Mouse (Mus musculus) embryonic stem cell, embryonic (primary cell): Measurements from ENCODE around the gene AI854703.

Experiments used
- CTCF ChIA-PET, 4 experiments: fragments of 300-600 bp in 2 of 4; fragments of 350-600 bp in 2 of 4; sonication (Branson Sonifier 250); formaldehyde crosslinking; loops; one replicate each; lab custom pipeline; 2022; ENCODE audit warnings: inconsistent platforms in 2 of 4; lab: Charles Lee
- POLR2A ChIA-PET, 4 experiments: fragments of 300-600 bp in 2 of 4; fragments of 350-600 bp in 2 of 4; sonication (Branson Sonifier 250); formaldehyde crosslinking; loops; one replicate each; lab custom pipeline; 2022; ENCODE audit warnings: antibody characterized with exemption in 4 of 4, inconsistent platforms in 1 of 4; lab: Charles Lee

AI854703 gene

DNA sequence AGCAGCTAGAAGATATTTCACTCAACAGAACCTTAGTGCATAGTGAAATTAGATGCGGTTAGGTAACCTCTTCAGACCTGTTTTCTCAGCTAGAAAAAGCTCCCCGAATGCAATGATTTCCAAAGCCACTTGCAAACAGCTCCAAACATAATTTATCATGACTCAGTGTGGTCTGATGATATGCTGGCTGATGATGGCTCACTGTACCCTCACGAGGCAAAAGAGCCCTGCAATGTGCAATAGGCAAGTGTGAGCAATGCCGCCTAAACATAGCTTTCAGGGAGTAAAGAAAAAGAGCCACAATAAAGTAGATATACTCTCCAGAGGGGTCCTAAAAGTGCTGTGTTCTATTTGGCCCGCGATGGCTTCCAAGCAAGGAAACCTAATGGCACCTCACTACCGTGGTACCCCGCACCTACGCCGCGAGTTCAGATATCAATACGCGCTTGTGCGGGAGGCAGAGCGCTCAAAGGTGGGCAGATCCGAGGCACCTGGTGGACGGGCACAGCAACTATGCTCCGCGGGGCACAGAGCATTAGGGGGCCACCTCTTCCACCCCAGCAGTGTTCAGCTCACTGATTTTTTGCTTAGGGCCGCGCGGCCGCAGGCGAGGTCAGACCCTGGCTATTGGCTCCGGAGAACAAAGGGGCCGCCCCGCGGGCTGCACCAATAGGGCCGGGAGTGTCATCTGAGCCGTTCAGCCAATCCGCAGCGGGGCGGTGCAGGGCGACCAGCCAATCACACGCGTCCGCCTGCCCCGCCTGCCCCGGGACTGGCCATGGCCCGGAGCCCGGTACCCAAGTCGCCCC lies 25.1 kb upstream of the AI854703 start, which contains the start of gene Zfp775:
Zfp775 (plus strand) TSS at position 793 of the 809 bp plus-strand sequence.
- CTCF ChIA-PET: interaction anchor here in 3 of 4 experiments (1.1 to 1.8 kb wide), 6 partner anchors 8 to 259 kb away, joined by 3 to 7 read pairs (median 3); partner anchors contain the start of genes Gm44965 (in 1 of the 3) and Repin1 (in 1 of the 3)
- POLR2A ChIA-PET: interaction anchor here (0.5 to 3.5 kb wide), 18 partner anchors 8 to 766 kb away, joined by 3 to 18 read pairs (median 3); partner anchors contain the start of genes Fam221a (in 1 of the 4), Gm44965 (in 1 of the 4) and Repin1 (in 1 of the 4)

DNA sequence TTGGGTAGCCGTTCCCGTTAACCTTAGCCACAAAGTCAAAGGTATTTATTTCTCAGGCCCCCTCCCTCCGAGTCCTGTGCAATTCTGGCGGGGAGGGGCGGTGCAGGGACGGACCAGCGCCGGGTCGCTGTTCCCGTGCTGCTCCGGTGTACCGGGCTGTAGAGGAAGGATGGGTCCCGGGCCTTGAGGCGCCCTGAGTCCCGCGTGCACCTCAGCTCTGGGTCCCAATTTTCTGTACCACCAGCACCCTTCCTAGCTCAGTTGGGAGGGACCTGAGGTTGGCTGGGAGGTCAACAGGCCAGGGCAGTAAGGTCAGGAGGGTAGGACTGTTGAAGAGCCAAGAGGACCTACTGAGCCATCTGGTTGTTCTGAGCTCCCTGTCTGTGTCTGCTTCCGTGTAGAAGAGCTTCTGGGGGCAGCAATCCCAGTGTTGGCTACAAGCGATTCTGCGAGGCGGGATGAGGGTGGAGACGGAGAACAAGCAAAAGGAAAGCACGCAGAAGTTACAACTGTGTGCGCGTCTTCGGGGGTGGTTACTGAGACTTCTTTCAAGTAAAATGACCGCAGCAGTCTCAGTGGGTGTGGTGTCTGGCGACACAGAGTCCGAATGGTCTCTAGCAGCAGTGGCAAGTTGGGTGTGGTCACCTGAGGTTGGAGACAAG lies 24.4 kb upstream of the AI854703 start:
- POLR2A ChIA-PET: interaction anchor here (0.5 to 3.5 kb wide), 14 partner anchors 9 to 765 kb away, joined by 3 to 18 read pairs (median 3); partner anchors contain the start of genes Fam221a (in 1 of the 4), Gm44965 (in 1 of the 4) and Repin1 (in 1 of the 4)
- CTCF ChIA-PET: interaction anchor here in 2 of 4 experiments (1.1 to 1.8 kb wide), 5 partner anchors 8 to 258 kb away, joined by 3 to 7 read pairs (median 3); partner anchors contain the start of genes Gm44965 (in 1 of the 2) and Repin1 (in 1 of the 2)

DNA sequence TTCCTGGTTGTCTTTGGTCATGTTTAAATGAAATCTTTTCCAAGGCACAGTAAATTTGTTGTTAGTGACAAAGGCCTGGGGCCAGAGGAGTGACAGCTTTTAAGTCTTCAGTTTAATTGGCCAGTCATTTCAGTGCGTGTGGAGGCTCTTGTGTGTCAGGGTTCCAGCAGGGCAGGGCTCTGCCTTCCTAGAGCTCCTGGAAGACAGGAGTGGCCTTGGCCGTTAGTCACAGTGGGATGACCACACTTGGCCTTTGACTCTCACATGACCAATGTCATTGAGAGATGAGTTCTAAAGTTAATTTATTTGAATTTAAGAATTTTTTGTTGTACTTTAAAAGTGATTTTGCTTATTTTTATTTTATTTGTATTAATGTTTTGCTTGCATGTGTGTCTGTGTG lies 18.4 kb upstream of the AI854703 start:
- ChIA-PET CTCF (no interaction called here), POLR2A (interaction anchor here in 1 of 4 experiments (0.7 to 2.0 kb wide), 2 partner anchors 13 to 16 kb away, joined by 3 to 4 read pairs; no protein-coding TSS in a partner anchor)

DNA sequence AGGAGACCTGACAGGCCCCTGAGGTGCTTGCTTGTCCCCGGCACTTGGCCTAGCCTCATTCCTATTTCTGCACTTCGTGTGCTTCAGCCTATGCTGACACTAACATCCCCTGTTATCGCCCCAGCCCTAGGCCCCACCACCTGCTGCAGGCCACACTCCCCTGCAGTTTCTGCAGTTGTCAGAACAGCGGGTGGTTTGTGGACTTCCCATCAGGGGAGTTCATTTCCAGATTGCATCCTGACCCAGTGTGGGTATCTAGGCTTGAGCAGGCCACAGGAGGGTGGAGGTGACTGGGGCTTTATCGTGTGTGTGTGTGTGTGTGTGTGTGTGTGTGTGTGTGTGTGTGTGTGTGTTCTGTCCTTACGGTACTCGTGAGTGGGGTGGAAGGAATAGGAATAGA lies 17.1 kb upstream of the AI854703 start:
- POLR2A ChIA-PET: interaction anchor here in 1 of 4 experiments (2.0 kb wide), 1 partner anchor 14 kb away, joined by 4 read pairs; no protein-coding TSS in a partner anchor
- CTCF ChIA-PET: no interaction called here

DNA sequence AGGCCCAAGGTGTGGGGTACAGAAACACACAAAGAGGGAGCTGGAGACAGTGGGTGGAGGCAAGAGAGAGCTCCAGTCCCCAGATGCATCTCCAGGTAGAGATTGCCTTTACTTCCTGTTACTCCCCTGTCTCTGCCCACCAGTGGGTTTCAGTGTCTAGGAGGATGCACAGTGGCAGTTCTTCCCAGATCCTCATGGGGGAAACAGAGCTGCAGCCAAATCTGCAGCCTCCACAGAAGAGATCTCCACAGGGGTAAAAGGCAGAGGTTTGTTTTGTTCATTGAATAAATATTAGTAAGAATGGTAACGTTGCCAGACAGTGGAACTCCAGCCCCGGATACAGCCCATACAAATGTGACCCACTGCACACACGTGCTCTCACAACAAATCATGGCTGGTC lies 15.9 kb upstream of the AI854703 start:
- ChIA-PET CTCF (interaction anchor here in 3 of 4 experiments (0.6 to 1.4 kb wide), 4 partner anchors 9 to 35 kb away, joined by 3 to 5 read pairs (median 3); partner anchors contain the start of gene AI854703 (in 1 of the 3)), POLR2A (interaction anchor here in 2 of 4 experiments (0.5 to 1.8 kb wide), 7 partner anchors 9 to 1210 kb away, joined by 3 to 8 read pairs (median 3); partner anchors contain the start of gene Lrrc61 (in 1 of the 2))

DNA sequence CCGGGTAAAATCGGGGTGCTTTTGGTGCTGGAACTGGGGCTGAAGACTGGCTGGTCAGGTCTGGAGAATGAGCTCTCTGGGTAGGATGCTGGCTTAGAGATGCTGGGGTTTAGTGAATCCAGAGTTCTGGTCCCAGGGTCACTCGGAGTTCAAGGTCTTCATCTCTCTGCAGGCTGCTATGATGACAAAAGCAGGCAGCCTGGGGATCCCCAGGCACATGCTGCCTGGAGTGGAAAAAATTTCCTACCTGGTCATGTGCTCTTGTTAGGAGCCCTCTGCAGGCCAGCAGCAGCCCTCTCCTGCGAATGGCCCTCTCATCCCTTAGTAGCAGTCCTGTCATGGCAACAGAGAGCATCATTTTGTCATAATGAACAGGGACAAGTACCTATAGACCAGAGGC lies 13.1 kb upstream of the AI854703 start:
- CTCF ChIA-PET: interaction anchor here in 1 of 4 experiments (0.6 kb wide), 1 partner anchor 58 kb away, joined by 3 read pairs; no protein-coding TSS in a partner anchor
- POLR2A ChIA-PET: no interaction called here

DNA sequence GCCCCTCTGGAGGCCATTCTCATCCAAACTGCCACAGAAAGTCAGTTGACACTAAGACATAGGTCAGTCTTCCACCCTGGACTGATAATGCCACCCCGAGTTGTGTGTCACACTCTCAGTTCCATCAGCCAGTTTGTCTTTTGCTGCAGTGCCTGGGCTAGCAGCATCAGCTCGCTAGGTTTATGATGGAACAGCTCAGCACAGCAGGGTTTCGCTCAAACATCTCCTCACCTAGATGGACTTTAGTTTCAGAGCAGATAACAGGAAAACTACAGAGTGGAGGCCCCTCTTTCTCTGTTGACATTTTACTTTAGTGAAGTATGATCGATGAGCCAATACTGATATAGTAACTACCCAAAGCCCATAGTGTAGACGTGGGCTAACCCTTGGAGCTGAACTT lies 11.8 kb upstream of the AI854703 start:
- ChIA-PET POLR2A (no interaction called here), CTCF (interaction anchor here in 1 of 4 experiments (0.6 kb wide), 1 partner anchor 35 kb away, joined by 3 read pairs; no protein-coding TSS in a partner anchor)

DNA sequence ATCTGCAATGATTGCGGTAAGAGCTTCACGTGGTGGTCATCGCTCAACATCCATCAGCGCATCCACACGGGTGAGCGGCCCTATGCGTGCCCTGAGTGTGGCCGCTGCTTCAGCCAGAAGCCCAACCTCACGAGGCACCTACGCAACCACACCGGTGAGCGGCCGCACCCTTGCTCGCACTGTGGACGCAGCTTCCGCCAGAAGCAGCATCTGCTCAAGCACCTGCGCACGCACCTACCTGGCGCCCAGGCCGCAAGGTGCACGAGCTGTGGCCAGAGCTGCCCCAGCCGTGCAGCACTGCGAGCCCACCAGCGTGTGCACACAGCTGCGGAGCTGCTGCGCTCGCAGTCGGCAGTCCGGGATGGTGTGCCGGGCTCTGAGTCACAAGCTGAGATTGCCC lies 6.5 kb upstream of the AI854703 start:
- ChIA-PET POLR2A (interaction anchor here in 3 of 4 experiments (0.7 to 3.9 kb wide), 17 partner anchors 9 to 224 kb away, joined by 3 to 18 read pairs (median 3); partner anchors contain the start of gene Zfp775 (in 2 of the 3)), CTCF (interaction anchor here (0.5 to 1.8 kb wide), 16 partner anchors 9 to 613 kb away, joined by 3 to 8 read pairs (median 4); partner anchors contain the start of genes Atp6v0e2 (in 1 of the 4) and Gimap8 (in 1 of the 4))

DNA sequence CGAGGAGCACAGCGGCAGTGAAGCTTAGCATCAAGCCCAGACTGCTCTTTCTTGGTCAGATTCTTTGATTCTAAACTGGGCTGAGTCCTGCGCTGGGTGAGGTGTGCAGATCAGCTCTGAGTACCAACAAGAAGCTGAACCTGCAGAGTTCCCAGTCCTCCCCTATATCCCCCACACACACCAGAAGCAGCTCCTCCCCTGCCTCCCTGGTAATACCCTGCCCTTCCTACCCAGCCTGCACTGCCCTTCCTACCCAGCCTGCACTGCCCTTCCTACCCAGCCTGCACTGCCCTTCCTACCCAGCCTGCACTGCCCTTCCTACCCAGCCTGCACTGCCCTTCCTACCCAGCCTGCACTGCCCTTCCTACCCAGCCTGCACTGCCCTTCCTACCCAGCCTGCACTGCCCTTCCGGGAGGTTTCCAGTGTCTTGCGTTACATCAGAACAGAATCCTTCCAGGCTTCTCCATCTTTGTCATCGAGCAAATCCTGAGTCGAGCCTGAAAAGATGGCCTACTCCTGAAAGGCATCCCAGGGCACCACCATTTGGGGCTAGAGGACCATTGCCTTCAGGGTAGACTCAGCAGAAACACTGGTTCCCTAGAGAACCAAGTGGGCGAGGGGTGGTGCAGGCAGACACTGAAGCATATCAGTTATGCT lies 4.2 kb upstream of the AI854703 start:
- ChIA-PET POLR2A (interaction anchor here in 3 of 4 experiments (1.0 to 1.9 kb wide), 7 partner anchors 10 to 118 kb away, joined by 3 to 10 read pairs (median 3); partner anchors contain the start of genes Zfp775 (in 2 of the 3), Gm44965 (in 1 of the 3) and Repin1 (in 1 of the 3)), CTCF (interaction anchor here (0.6 to 1.1 kb wide), 5 partner anchors 24 to 411 kb away, joined by 3 to 5 read pairs (median 3); partner anchors contain the start of gene Atp6v0e2 (in 2 of the 4))

DNA sequence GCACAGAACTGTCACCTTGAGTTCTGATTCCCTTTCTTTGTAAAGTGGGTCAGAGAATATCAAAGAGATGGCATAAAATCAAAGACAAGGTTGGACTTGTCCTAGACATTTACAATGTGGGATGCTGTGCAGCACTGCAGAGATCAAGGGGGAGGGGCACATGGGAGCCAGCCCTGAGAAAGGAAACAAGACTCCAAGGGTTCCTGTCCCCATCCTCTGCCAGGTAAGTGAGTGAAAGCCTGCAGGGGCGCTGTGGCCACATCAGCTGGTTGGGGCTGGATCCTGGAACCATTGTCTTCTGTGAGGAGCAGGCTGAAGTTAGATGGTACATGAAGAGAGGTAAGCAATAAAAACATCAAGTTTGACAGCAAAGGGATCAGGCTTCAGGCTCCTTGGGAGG lies 3.1 kb upstream of the AI854703 start:
- POLR2A ChIA-PET: interaction anchor here in 2 of 4 experiments (1.1 to 1.4 kb wide), 4 partner anchors 15 to 119 kb away, joined by 3 to 4 read pairs (median 4); partner anchors contain the start of gene Zfp775 (in 1 of the 2)
- CTCF ChIA-PET: interaction anchor here in 2 of 4 experiments (0.6 to 1.2 kb wide), 2 partner anchors 30 to 67 kb away, joined by 3 read pairs; partner anchors contain the start of genes Gm44965 (in 1 of the 2) and Repin1 (in 1 of the 2)

DNA sequence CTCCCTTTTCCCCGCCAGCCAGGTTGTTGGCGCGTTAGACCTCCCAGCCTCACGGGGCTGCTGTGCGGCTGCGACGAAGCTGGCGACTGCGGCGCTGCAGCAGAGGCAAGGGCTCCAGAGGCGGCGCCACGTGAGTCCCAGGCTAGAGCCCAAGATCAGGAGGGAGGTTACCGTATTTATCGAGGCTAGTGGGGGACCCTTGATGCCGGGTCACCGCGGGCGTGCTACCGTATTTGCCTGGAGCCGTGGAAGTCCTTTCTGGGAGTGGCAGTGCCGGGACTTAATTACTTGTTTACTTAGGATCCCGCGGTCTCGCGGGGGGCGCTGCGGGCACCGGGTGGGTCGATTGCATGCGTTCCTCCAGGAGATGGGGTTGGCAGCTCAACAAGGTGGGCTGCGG lies 420 bp downstream of the AI854703 start:
- CTCF ChIA-PET: interaction anchor here in 3 of 4 experiments (0.7 to 1.4 kb wide), 6 partner anchors 16 to 574 kb away, joined by 3 to 5 read pairs (median 3); no protein-coding TSS in a partner anchor

DNA sequence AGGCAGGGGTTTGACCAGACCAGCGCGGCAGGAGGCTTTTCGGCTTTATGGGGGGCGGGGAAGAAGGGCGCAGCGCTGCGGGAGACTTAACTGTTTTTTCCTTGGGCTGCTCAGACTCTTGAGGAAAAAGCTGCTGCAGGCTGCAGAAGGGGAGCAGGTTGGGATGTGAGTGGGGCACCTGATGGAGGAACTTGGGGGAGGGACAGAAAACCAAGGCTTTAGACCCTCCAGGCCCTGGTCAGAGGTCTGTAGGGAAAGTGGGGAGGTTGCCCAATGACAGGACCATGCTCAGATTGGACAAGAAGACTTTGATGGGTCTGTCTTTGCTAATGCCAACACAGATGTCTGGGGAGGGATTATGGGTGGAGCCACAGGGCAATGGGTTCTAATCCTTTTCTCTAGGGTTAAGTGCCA lies 954 bp downstream of the AI854703 start:
- POLR2A ChIA-PET: interaction anchor here in 3 of 4 experiments (0.6 to 1.6 kb wide), 7 partner anchors 9 to 232 kb away, joined by 3 to 4 read pairs (median 3); partner anchors contain the start of gene Atp6v0e2 (in 1 of the 3)
- CTCF ChIA-PET: interaction anchor here in 2 of 4 experiments (0.6 to 1.4 kb wide), 4 partner anchors 18 to 557 kb away, joined by 3 to 5 read pairs (median 4); no protein-coding TSS in a partner anchor

More for the DNA sequence above, 420 bp downstream of the AI854703 start:
- POLR2A ChIA-PET: interaction anchor here in 3 of 4 experiments (0.6 to 1.6 kb wide), 7 partner anchors 9 to 231 kb away, joined by 3 to 4 read pairs (median 3); partner anchors contain the start of gene Atp6v0e2 (in 1 of the 3)

DNA sequence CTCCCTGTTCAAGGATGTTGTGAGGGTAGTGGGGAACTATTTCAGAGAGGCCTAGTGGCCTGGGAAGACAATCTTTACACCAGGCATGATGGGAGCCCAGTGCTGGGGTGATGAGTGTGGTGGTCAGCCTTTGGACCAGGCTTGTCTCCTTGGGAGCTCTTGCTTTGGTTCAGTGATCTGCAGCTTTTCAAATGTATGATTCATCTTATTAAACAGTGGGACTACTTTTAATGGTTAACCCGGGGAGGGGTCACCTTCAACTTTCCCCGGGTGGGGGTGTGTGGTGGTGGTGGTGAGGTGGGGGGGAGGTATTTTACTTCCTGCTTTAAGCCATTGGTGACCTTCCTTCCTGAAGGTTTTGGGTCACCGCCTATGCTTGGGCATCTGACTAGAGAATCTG lies 1.8 kb downstream of the AI854703 start:
- ChIA-PET CTCF (no interaction called here), POLR2A (interaction anchor here in 2 of 4 experiments (0.6 to 1.6 kb wide), 4 partner anchors 8 to 32 kb away, joined by 3 to 5 read pairs (median 3); no protein-coding TSS in a partner anchor)

DNA sequence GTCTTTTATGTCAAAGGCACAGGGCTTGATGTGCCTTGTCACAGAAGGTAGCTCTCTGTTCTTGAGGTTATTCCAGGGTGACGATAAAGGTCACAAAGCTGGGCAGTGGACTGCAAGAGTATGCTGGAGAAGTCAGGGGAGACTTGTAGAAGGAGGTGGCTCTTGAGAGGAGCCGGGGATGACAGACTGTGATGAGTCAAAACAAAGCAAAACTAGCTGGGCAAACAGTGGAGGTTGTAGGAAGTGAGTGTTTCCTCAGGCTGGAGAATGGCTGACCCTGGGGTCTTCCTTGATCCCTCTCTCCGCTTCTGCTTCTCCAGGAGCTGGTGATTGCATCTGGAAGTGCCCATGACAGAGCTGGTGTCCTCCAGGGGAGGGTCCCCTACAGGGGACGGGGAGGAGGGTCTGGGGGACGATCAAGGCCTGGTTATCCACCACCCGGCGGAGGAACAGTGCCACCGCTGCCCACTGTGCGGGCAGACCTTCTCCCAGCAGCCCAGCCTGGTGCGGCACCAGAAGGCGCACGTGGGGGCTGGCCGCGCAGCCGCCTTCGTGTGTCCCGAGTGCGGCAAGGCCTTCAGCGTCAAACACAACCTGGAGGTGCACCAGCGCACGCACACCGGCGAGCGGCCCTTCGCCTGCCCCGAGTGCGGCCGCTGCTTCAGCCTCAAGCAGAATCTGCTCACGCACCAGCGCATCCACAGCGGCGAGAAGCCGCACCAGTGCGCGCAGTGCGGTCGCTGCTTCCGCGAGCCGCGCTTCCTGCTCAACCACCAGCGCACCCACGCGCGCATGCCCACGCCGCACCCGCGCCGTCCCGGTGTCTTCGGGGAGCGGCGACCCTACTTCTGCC lies 2.5 kb downstream of the AI854703 start:
- CTCF ChIA-PET: interaction anchor here in 2 of 4 experiments (0.5 to 1.8 kb wide), 2 partner anchors 17 to 232 kb away, joined by 4 to 5 read pairs; no protein-coding TSS in a partner anchor

DNA sequence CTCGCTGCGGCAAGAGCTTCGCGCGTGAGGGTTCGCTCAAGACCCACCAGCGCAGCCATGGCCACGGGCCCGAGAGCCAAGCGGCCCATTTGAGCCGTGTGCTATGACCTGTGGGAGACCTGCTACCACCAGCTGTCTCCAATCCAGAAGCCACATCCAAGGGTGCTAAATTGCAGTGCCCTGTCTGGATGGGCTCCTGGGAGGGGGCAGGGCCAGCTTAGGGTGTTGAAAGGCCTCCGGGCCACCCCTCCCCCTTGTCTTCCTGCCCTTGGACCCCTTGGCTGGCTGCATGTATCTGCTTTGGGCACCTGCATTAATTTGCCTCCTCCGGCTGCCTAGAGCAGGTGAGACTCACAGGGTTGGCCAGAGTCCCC lies 3.1 kb downstream of the AI854703 start:
- ChIA-PET CTCF (interaction anchor here in 2 of 4 experiments (0.5 to 1.8 kb wide), 2 partner anchors 16 to 231 kb away, joined by 4 to 5 read pairs; no protein-coding TSS in a partner anchor), POLR2A (interaction anchor here in 1 of 4 experiments (1.0 to 1.8 kb wide), 3 partner anchors 9 to 75 kb away, joined by 3 to 6 read pairs (median 4); partner anchors contain the start of gene Lrrc61)

More for the DNA sequence above, 2.5 kb downstream of the AI854703 start:
- POLR2A ChIA-PET: interaction anchor here in 3 of 4 experiments (0.8 to 1.8 kb wide), 6 partner anchors 8 to 74 kb away, joined by 3 to 7 read pairs (median 4); partner anchors contain the start of genes Gimap8 (in 1 of the 3) and Lrrc61 (in 1 of the 3)
